Comparison of ENCODE assay signal across 16 mouse cellular contexts in the genomic region with DNA sequence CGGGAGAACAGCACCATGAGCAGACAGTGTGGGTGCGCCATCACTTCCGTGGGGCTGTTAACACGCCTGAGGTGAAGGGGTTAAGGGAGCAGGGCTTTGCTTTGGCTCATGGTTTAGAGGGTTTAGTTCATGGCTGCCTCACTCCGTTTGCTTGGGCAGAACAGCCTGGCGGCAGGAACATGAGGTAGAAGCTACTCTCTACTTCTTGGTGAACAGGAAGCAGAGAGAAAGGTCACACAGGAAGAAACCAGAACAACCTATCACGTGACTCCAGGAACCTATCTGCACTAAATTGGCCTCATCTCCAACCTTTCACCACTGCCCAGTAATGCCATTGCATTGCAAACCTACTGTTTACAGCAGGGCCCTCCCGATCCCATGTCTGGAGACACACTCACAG.
"Had no signal": no experiment of that assay in that cellular context is flagged by ENCODE, and none has a peak within 500 bp of the region (broad histone marks: within the 10 kb centered on the region; RNA-seq: fewer than 3 reads in every experiment).

No protein-coding gene starts in this region.

- ATAC-seq: hindbrain, postnatal 0 days; intestine, embryonic 16.5 days; liver, embryonic 12.5 days had no signal

- DNase-seq: gastrocnemius, postnatal 14 days; gastrocnemius, postnatal 36 days; heart, adult 11 months; heart, adult 2 months; heart, postnatal 14 days; heart, postnatal 36 days; kidney, adult 11 months; kidney, adult 2 months; kidney, adult 9 months; kidney, postnatal 25 days; kidney, postnatal 4 days; layer of hippocampus, postnatal 36 days; left cerebral cortex, postnatal 4 days had no signal
